Mouse (Mus musculus) CH12.LX (cell line): ENCODE data around the gene Tcaf2.

Source experiments
- CHD1 ChIP-seq: IDR thresholded peaks from 2 replicates; pipeline ENCODE4 v1.6.1; 2012; ENCODE audit warnings: low read depth, low read length, improper control_type of control experiment, inconsistent platforms
- CTCF ChIP-seq, 2 experiments: IDR thresholded peaks in 1 of 2; conservative IDR thresholded peaks in 1 of 2; 2 replicates each; pipeline ENCODE4 v1.5.1; 2011 to 2012; ENCODE audit warnings: low read depth in 2 of 2, low read length in 2 of 2, improper control_type of control experiment in 1 of 2, inconsistent platforms in 1 of 2, mild to moderate bottlenecking in 1 of 2, moderate library complexity in 1 of 2
- HCFC1 ChIP-seq: IDR thresholded peaks from 2 replicates; pipeline ENCODE4 v1.6.1; 2012; ENCODE audit warnings: low read depth, mild to moderate bottlenecking, inconsistent platforms, low read length, improper control_type of control experiment

GRCm38 (mm10) chr6:42687907-42688306 lies 42.9 kb upstream of the Tcaf2 start:
- TF ChIP-seq CTCF (conservative IDR thresholded peaks at IDR 0.05 in 1 of 2, IDR thresholded peaks at IDR 0.05 in 1 of 2; ENCODE audit: low read depth in 2 of 2, low read length in 2 of 2) (no peak), HCFC1 (no peak), CHD1 (no peak)
